Mouse (Mus musculus) heart, adult 11 months (tissue): ENCODE measurements around the gene Sowaha.
A peak's percentile ranks its signal among the peaks of the same experiment; 100 is the strongest.

Experiments used
- DNase-seq: peaks from one replicate; pipeline ENCODE4 v3.0.0; 2022

Sowaha gene

GRCm38 (mm10) chr11:53479783-53480301 lies at the start of gene Sowaha, which contains the start of gene Gm9945:
Gene Sowaha (minus strand): TSS chr11:53480274.
Gene Gm9945 (plus strand): TSS chr11:53480166.
- DNase-seq, result no peak

GRCm38 (mm10) chr11:53529253-53529557 lies 49.1 kb upstream of the Sowaha start:
- DNase-seq, result peak; percentile 97

DNA sequence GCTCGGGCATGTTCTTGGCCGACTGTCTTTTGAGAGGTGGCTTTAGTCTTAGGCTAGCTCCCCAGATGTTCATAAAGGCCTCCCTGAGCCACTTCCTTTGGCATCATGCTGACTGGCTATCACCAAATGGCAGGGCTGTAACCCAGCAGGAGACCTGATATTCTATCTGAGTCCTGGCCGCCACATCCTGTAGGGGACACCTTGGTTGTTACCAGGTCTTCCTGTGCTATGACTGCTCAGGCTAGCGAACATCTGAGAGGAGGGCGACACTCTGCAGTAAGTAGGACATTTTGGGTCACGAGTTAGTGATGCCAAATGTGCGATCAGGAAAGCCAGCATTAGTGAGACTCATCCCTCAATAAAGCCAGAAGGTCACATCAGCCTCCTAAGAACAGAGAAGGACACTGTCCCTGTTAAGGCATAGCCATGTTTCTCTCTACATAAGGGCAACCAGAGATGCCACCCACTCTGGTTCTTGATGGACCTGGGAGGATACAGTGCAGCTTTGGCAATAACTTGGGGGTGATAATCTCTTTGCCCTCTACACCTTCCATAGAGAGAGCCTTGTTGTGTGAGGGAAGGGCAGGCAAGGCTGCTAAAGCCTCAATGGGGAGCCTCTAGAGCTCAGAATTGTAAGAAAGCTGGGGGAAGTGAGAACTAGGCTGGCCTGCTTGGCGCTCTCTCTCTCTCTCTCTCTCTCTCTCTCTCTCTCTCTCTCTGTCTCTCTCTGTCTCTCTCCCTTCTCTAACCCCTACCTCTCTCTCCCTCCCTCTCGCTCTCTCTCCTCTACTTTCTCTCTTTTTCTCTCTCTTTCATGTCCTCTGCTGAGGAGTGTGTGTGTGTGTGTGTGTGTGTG lies 48.6 kb upstream of the Sowaha start:
- DNase-seq, result no peak

- DNase-seq, result peak; percentile 97
Measured at GRCm38 (mm10) chr11:53525461-53525860, 45.4 kb upstream of the Sowaha start.

GRCm38 (mm10) chr11:53524905-53525304 lies 44.8 kb upstream of the Sowaha start:
- DNase-seq, result no peak

- no peak for DNase-seq
Measured at GRCm38 (mm10) chr11:53523545-53524405, 43.7 kb upstream of the Sowaha start.

DNA sequence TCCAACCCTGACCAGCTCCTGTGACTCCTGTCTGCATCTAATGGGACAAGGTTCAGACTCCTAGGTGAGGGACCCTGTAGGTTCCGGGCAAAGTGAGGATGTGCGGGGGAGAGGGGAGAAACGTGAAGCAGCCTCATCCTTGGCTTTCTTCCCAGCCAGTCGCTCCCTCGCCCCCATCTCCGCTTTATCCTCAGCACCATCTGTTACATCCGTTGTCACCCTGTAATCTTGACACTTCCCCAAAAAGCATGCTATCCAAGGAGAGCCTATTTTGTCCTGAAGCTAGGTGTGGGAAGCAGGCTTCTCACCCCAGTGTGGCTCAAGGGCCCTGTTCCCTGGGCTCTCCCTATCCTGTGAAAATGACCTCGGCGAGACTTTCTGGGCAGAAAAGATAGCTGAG lies 42.9 kb upstream of the Sowaha start:
- peak; percentile 92 for DNase-seq

- DNase-seq, result peak; percentile 82
Measured at GRCm38 (mm10) chr11:53522362-53522761, 42.3 kb upstream of the Sowaha start.

- DNase-seq, result peak; percentile 98
Measured at GRCm38 (mm10) chr11:53521821-53522131, 41.7 kb upstream of the Sowaha start.

DNA sequence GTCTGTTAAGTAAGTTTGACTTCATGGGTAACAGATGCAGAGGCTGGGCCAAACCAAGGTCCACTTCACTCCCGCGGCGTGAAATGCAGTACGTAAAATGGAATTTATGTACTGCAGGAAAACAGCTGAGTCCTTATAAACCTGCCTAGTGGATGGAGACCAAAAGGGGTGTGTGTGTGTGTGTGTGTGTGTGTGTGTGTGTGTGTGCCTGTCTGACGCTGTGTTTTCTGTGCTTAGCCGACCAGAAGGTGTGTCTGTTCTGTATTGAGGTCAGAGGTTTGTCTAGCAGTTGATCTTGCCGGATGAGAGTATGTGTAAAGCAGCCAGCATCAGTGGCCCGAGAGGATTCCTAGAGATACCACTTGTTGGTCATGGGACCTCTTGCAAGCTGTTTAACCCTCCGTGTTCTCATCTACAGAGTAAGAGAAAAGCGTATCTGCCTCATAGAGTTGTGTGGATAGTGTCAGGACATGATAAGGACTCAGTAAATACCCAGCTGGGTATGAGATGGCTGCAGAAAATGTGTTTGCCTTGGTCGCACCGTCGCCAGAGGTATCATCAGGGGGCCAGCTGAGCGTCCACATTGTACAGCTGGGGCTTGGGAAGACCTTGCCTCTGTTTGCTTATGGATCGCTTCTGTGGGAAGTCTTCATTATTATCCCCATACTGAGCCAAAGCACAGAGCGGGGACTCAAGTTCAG lies 41.2 kb upstream of the Sowaha start:
- peak; percentile 94 for DNase-seq

DNA sequence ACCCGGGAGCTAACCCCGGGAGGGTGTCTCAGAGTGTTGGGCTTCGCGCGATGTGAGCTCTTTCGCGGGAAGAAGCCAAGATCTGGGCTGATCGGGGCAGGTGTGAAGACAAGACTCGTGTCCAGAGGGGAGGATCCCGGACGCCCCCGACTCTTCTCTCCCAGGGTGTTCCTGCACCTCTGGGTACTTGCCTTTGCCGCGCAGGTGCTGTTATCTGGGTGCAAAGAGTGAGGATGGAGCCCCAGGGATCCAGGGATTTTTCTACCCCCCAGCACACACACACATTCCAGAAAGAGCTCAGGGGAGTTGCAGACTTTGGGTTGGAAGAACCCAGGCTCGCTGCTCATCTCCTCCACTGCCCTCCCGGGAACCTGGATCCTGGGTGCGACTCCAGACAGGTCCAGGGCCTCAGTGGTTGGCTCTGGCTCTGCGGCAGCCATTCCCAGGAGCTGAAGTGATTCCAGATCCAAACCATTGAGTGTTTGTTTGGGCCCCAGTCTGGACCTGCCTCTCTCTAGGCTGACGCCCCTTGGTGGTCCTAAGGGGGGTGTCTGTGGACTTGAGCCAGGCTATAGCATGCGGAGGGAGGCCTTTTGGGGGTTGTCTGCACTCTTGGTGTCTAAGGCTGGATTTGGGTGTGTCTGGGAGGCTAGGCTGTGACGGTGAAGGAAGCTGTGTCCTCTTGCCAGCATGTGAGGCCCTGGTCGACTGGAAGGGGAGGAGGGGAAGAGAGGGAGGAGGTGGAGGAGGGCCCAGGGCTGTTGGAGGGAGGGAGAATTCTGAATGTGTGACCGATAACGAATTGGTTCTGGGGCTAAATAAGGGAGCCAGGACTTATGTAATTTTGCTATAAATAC lies 40.3 kb upstream of the Sowaha start:
- DNase-seq, result peak; percentile 99

- peak; percentile 98 for DNase-seq
Measured at GRCm38 (mm10) chr11:53519207-53520121, 39.4 kb upstream of the Sowaha start, which contains the start of gene Sept8. Gene Sept8 (plus strand): TSS chr11:53519257.

- DNase-seq, result no peak
Measured at GRCm38 (mm10) chr11:53518759-53519158, 38.7 kb upstream of the Sowaha start.

DNA sequence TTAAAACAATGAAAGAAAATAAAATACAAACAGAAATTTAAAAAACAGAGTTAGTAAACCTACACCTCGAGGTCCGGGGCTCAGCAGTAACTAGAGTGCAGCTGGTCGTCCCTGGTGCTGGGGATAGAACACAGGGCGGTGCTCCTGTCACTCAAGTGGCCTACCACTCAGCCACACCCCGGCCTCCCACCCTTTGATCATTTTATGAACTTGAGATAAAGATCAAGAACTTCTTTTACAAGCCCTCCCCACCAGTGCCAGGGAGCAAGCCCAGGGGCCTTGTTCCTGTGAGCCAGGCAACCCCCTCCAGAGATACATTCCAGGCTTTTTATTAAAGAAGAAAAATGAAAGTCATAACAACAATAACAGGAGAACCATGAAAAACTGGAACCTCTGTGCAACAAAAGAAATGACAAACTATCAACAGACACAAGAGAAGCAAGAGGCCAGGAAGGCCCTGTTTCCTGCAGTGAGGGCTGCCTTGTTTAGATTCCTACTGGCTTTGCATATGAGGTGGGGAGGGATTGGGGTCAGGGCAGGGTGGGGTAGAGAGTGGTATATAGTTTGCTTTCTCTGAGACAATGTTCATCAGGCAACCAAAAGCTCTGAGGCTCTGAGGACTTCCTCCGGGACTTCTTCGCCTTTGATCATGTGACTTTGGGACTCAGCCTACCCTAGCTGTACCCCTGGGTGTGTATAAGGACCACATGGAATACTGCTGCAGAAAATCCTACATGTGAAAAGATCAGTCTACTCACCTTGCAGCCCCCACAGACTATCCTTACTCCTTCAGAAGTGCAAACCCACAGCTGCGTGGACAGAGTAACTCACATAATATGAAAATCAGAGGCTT lies 36.9 kb upstream of the Sowaha start:
- DNase-seq, result peak; percentile 81

DNA sequence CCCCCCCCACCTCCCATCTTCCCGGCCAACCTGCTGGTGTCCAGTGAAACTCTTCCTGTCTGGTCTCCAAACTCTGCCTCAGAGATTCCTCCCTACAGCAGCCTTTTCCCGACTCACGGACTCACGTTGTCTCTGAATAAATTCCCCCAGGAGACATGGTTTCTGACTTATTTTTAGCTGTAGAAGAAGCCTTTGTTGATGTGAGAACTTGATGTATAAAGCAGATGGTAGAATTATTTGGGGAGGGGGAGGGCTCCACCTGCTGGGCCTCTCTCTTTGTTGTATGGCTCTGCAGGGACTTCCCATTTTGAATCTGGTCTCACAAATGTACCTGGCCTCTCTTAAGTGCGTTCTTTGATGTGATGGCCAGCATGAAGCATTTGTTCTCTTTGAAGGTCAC lies 30.3 kb upstream of the Sowaha start:
- peak; percentile 95 for DNase-seq

- peak; percentile 95 for DNase-seq
Measured at GRCm38 (mm10) chr11:53508591-53508990, 28.5 kb upstream of the Sowaha start.

GRCm38 (mm10) chr11:53508152-53508551 lies 28.1 kb upstream of the Sowaha start:
- DNase-seq, result peak; percentile 99

DNA sequence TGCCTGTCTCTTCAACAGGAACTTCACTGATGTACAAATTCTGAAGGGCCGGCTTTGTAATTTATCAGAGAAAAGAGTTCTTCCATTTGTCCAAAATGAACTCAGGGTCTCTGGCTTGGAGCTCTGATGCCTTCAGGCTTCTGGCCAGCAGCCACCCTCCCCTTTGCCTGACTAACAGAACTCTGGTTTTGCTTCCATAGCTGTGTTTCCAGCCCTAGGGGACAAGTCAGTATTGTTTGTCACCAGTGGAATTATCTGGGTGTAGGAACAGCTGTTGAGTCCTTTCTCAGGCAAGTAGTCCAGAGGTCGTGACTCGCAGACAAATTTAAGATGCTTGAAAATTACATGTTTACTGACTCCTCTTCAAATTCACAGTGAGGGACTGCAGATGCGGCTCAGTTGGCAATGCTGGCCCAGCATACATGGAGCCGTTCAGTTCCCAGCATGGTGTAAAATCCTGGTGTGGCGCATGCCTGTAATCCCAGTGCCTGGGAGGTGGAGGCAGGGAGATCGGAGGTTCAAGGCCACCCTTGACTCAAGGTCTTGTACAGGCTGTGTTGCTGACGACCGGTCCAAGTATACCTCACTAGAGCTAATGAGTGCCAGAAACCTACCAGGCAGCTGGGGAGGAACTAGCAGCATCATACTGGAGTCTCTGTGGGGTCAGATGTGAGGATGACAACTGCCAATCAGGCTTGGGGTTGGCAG lies 27.2 kb upstream of the Sowaha start:
- peak; percentile 95 for DNase-seq

GRCm38 (mm10) chr11:53505026-53505663 lies 25.1 kb upstream of the Sowaha start:
- DNase-seq, result no peak
